Mouse (Mus musculus): Measurements from ENCODE around the gene Kalrn. TPM values are rescaled to one million over a fixed set of nuclear protein-coding genes. Genes with fewer than 3 reads are reported as not detected.

Gene Kalrn
- polyA plus RNA-seq, 1 experiment from 2014 or later, result 23.7 TPM

DNA sequence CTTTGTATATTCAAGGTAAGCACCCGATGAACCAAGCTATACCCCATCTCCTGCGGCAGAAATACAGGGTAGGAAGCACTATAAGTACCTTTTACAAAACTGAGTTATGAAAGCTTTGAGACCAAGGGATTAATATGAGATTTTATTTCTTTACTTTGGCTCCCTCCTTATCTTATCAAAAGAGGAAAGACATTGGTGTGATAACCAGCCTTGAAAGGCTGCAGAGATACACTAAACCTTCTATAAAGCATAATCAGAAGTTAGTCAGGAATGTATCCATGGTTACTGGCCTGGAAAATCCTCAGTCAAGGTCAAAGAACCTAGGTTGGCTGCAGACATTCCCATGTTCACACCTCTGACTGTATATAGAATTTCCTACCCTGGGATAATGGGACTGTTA, 537.6 kb downstream of the Kalrn start:
- Histone ChIP-seq H3K36me3 (peaks cover 57% of the 10 kb centered on the region), H3K4me3 (replicated peaks) (no peak overlapping the region), H3K4me1 (no peaks in the 10 kb centered on the region), H3K9me3 (replicated peaks) (no peaks in the 10 kb centered on the region), H3K27me3 (replicated peaks) (no peaks in the 10 kb centered on the region), H3K4me2 (no peak overlapping the region), H3K27ac (replicated peaks) (no peak overlapping the region), H3K9ac (replicated peaks) (no peak overlapping the region)
- WGBS, result 98% methylated on average over 2 of the region's 2 CpGs
- ATAC-seq (ENCODE audit: low FRiP score), result no peak

DNA sequence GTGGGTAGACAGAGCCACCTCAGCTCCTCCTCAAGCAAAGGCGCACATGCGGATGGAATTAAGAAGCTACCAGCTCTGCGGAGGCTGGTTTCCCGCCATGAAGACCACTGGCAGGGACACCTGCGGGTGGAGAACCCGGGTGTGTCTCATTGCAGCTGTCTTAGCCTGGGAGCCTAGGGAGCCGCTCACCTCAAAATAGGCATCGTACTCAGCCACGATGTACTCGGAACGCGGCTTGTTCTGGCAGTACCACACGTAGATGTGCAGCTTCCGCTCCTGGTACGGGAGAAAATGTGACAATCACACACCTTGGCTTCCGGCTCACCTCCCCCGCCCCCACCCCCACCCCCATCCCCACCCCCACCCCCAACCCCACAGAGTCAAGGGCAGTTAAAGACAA, 539.1 kb downstream of the Kalrn start:
- ATAC-seq (ENCODE audit: low FRiP score), result no peak
- Histone ChIP-seq H3K9me3 (replicated peaks) (no peaks in the 10 kb centered on the region), H3K4me1 (no peaks in the 10 kb centered on the region), H3K9ac (replicated peaks) (no peak overlapping the region), H3K4me3 (replicated peaks) (no peak overlapping the region), H3K4me2 (no peak overlapping the region), H3K27me3 (replicated peaks) (no peaks in the 10 kb centered on the region), H3K36me3 (peaks cover 53% of the 10 kb centered on the region), H3K27ac (replicated peaks) (no peak overlapping the region)
- 96% methylated on average over 17 of the region's 17 CpGs for WGBS

DNA sequence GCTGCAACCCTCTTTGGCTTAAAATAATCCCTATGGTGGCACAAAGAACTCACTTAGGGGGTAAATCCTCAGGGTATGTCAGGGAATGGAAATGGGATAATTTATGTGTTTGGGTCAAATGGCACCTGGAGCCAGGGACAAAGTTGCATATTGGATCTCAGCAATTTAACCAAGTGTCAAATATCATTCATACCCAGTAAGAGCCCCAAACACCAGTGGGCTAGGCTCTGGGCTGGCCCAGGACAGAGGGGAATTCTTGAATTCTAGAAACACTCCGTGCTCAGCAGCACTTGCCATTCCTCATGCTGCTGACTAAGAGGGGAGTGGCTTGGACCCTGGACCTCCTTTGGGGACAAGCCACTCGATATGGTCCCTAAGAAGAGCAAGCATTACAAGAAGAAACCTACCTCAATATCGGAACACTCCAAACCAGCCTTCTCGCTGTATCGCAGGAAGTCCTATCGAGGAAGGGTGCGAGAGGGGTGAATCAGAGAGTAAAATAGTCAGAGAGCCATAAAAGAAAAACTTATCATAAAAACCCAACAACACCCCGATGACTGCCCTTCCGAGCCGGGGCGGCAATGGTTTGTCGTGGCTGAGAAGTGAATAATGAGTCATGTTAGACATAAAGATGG, 541.2 kb downstream of the Kalrn start:
- ATAC-seq (ENCODE audit: low FRiP score), result no peak
- H3K4me1 ChIP-seq, result no peaks in the 10 kb centered on the region

DNA sequence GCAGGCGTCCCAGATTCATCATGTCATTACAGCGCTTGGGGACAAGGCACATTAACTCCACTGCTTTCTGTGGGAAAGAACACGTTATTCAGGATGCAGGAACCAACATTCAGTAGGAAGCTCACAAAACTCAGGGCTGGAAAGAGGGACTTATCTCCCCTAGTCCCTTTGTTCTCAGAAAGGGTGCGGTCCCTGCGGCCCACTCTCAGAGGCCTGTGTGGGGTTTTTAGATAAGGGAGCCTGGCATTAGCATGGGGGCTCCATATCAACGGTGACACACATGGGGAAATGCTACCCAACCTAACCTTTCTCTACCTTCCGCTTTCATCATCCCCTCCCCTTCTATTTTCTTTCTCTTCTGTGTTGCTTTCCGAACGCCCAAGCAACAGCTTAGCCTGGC, 541.8 kb downstream of the Kalrn start:
- 89% methylated on average over 9 of the region's 9 CpGs for WGBS
- peaks cover 59% of the 10 kb centered on the region for H3K36me3 ChIP-seq
- H3K9ac ChIP-seq (replicated peaks), result no peak overlapping the region
- no peak overlapping the region for H3K27ac ChIP-seq (replicated peaks)
- H3K9me3 ChIP-seq (replicated peaks), result no peaks in the 10 kb centered on the region
- H3K4me1 ChIP-seq, result no peaks in the 10 kb centered on the region
- no peaks in the 10 kb centered on the region for H3K27me3 ChIP-seq (replicated peaks)
- H3K4me2 ChIP-seq, result no peak overlapping the region
- no peak for ATAC-seq (ENCODE audit: low FRiP score)
- H3K4me3 ChIP-seq (replicated peaks), result no peak overlapping the region

More for the DNA sequence above, 541.2 kb downstream of the Kalrn start:
- Histone ChIP-seq H3K27ac (replicated peaks) (no peak overlapping the region), H3K4me3 (replicated peaks) (no peak overlapping the region), H3K4me2 (no peak overlapping the region), H3K36me3 (peaks cover 53% of the 10 kb centered on the region), H3K27me3 (replicated peaks) (no peaks in the 10 kb centered on the region), H3K9me3 (replicated peaks) (no peaks in the 10 kb centered on the region), H3K9ac (replicated peaks) (no peak overlapping the region)
- 92% methylated on average over 12 of the region's 12 CpGs for WGBS

DNA sequence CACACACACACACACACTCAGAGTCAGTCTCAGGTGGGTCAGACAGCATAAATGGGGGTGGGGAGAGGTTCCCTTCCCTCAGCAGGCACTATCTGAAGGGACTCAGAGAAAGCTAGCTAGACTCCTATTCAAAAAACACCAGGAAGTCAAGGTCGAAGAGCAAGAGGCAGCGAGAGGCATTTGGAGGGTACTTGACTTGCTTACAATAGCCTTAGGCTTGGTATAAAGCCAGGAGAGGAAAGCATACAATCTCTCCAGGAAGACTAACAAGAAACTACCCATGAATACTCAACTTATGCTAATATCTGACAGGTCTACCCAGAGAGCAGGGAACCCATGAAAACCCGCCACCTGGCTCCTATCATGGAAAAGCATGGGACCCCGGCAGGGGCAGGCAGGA, 543.0 kb downstream of the Kalrn start:
- WGBS, result 86% methylated on average over 4 of the region's 4 CpGs
- H3K36me3 ChIP-seq, result peaks cover 63% of the 10 kb centered on the region

DNA sequence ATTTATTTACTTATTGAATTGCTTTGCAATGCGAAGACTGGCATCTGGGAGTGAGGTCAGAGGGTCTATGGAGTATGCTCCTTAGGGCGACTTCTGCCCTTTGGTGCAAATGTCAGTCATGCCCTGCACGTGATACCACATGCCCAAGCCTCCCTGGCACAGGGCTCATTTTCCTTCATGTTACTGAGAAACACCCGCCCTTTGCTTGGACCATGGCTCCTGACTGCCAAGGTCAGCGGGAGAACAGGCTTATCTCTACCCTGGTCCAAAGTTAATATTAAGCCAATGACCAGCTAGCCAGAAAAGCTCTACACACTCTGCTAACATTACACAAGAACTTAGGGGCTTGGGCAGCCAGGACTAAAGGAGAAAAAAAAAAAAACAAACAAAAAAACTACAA, 543.5 kb downstream of the Kalrn start:
- Histone ChIP-seq H3K4me3 (replicated peaks) (no peak overlapping the region), H3K27ac (replicated peaks) (no peak overlapping the region), H3K9ac (replicated peaks) (no peak overlapping the region), H3K36me3 (peaks cover 63% of the 10 kb centered on the region), H3K4me1 (no peaks in the 10 kb centered on the region), H3K4me2 (no peak overlapping the region), H3K9me3 (replicated peaks) (no peaks in the 10 kb centered on the region), H3K27me3 (replicated peaks) (no peaks in the 10 kb centered on the region)
- 90% methylated on average over 5 of the region's 5 CpGs for WGBS
- ATAC-seq (ENCODE audit: low FRiP score), result no peak

More for the DNA sequence above, 543.0 kb downstream of the Kalrn start:
- Histone ChIP-seq H3K4me1 (no peaks in the 10 kb centered on the region), H3K27me3 (replicated peaks) (no peaks in the 10 kb centered on the region), H3K9ac (replicated peaks) (no peak overlapping the region), H3K27ac (replicated peaks) (no peak overlapping the region), H3K4me3 (replicated peaks) (no peak overlapping the region), H3K9me3 (replicated peaks) (no peaks in the 10 kb centered on the region), H3K4me2 (no peak overlapping the region)
- no peak for ATAC-seq (ENCODE audit: low FRiP score)

DNA sequence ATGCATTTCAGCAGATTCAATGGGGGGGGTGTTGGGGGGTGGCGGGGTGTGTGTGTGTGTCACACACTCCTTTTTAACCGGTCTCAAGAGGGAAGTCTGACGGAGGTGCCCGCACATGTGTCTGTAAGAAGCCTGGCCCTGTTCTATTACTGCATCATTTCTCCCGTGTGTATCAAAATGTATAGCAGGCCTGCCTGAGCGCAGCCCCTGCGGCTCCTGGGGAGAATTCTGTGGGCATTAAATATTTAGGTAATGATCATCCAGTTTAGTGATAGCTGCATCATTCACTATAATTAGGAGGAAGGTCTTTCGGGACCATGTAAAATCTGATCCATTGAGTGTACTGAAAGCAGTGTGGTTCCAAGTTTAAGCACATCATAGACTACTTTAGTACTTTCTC, 556.1 kb downstream of the Kalrn start:
- no peak overlapping the region for H3K4me3 ChIP-seq (replicated peaks)
- H3K27me3 ChIP-seq (replicated peaks), result no peaks in the 10 kb centered on the region
- 60% methylated on average over 8 of the region's 8 CpGs for WGBS
- no peak overlapping the region for H3K27ac ChIP-seq (replicated peaks)
- H3K4me1 ChIP-seq, result no peaks in the 10 kb centered on the region
- H3K4me2 ChIP-seq, result no peak overlapping the region
- H3K9ac ChIP-seq (replicated peaks), result no peak overlapping the region
- H3K9me3 ChIP-seq (replicated peaks), result no peaks in the 10 kb centered on the region
- peak; percentile 47; the same call in 1 of the 2 replicates for ATAC-seq (ENCODE audit: low FRiP score)
- H3K36me3 ChIP-seq, result peaks cover 37% of the 10 kb centered on the region

DNA sequence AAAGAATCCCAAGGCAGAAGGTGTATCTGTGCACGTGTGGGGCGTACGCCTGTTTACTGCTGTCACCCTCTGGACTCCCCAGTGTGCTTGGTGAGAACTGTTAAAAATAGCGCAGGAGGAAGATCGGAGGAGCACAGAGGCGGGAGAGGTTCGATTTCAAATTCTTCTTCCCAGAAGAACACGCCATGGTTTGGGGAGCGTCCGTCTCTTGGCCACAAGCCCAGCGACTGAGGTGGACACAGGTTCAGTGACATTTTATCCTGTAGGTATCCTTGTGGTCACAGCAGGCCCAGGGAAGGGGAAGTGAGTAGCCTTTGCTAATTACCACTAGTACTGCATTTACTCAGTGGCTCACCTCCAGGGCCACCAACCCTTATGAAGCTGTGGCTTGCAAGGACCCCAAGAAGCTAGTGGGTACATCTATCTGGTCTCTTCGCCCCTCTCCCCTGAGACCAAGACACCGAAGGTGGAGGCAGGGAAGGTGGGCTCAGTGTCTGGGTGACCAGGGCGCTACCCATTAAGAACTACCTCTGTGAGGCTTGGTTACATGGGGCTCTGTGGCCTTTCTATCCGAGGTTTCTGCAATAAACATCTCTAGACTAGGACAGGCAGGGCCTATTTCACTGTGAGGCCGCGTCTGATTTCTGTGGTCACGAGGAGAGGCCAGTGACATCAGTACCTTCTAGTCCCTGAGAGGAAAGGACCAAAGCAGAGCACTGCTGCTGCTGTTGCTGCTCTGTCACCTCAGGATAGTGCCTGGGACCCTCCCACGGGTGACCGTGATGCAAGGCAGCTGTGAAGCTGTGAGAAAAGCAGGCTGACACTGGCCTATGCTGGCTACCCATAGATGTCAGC, 561.1 kb downstream of the Kalrn start:
- Histone ChIP-seq H3K4me1 (no peaks in the 10 kb centered on the region), H3K9ac (replicated peaks) (no peak overlapping the region), H3K4me2 (no peak overlapping the region), H3K36me3 (peaks cover 66% of the 10 kb centered on the region), H3K27ac (replicated peaks) (no peak overlapping the region), H3K27me3 (replicated peaks) (no peaks in the 10 kb centered on the region), H3K4me3 (replicated peaks) (no peak overlapping the region), H3K9me3 (replicated peaks) (no peaks in the 10 kb centered on the region)
- WGBS, result 91% methylated on average over 20 of the region's 20 CpGs
- no peak for ATAC-seq (ENCODE audit: low FRiP score)

DNA sequence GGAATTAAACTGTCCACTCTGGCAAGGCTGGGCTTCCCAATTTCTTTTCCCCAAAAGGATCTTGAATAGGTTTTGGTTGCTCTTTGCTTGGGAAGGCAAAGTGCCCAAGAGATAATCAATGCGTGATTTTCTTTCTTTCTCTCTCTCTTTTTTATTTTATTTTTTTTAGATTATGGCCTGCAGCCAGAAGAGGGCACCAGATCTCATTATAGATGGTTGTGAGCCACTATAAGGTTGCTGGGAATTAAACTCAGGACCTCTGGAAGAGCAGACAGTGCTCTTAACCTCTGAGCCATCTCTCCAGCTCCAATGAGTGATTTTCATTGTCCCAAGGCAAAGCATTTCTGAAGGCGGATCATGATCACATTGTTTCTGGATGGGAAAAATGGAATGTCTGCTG, 563.8 kb downstream of the Kalrn start:
- 93% methylated on average over 2 of the region's 2 CpGs for WGBS
- H3K4me3 ChIP-seq (replicated peaks), result no peak overlapping the region
- H3K27me3 ChIP-seq (replicated peaks), result no peaks in the 10 kb centered on the region
- H3K9ac ChIP-seq (replicated peaks), result no peak overlapping the region
- H3K4me2 ChIP-seq, result no peak overlapping the region
- ATAC-seq (ENCODE audit: low FRiP score), result no peak
- H3K27ac ChIP-seq (replicated peaks), result no peak overlapping the region
- H3K36me3 ChIP-seq, result peaks cover 46% of the 10 kb centered on the region
- no peaks in the 10 kb centered on the region for H3K9me3 ChIP-seq (replicated peaks)
- H3K4me1 ChIP-seq, result peaks cover 4% of the 10 kb centered on the region

DNA sequence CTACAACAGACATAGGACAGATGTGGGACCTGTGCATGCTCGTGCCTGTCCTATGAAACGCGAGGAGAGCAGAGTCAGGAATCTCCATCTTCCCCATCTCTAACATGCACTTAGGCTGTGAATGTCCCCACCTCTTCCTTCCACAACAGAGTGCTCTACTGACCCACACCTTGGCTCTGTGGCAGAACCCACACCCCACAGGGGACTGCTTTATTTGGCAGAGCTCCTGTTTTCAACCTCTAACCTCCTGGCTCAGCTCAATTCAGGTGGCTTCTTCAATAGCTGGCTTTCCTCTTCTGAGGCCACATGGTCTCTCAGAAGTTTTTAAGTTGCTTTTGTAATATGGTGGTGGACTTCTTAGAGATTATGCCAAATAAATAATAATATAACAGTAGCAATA, 567.3 kb downstream of the Kalrn start:
- no peak for ATAC-seq (ENCODE audit: low FRiP score)
- WGBS, result 95% methylated on average over 3 of the region's 3 CpGs
- Histone ChIP-seq H3K4me1 (peaks cover 16% of the 10 kb centered on the region), H3K4me2 (no peak overlapping the region), H3K9ac (replicated peaks) (no peak overlapping the region), H3K27me3 (replicated peaks) (no peaks in the 10 kb centered on the region), H3K9me3 (replicated peaks) (no peaks in the 10 kb centered on the region), H3K36me3 (peaks cover 23% of the 10 kb centered on the region), H3K27ac (replicated peaks) (no peak overlapping the region), H3K4me3 (replicated peaks) (no peak overlapping the region)

DNA sequence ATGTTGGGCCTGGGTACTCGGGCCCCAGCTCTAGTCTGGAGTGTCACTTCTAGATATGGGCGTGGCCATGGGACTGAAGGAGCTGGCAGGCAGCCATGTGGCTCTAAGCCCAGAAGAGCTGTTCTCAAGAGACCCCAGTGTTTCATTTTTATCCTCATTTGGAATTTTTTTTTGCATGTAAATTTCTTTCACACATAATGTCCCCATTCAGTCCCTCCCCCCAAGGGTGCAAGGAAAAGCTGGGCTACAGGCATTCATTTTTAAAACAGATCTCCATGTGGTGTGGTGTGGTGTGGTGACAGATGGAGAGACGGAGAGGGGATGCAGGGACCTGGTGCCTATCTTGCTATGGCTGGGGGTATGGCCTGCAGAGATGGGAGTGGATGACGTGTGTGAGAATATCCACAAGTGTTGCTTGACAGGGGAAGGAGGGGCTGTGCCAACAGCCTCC, 569.2 kb downstream of the Kalrn start:
- Histone ChIP-seq H3K4me1 (peaks cover 16% of the 10 kb centered on the region), H3K4me2 (no peak overlapping the region), H3K4me3 (replicated peaks) (no peak overlapping the region), H3K27me3 (replicated peaks) (no peaks in the 10 kb centered on the region), H3K9ac (replicated peaks) (no peak overlapping the region), H3K36me3 (peaks cover 7% of the 10 kb centered on the region; the same call in 1 of the 2 replicates), H3K9me3 (replicated peaks) (no peaks in the 10 kb centered on the region), H3K27ac (replicated peaks) (peak overlapping the region; percentile 66)
- peak; percentile 58 for ATAC-seq (ENCODE audit: low FRiP score)
- 22% methylated on average over 4 of the region's 4 CpGs for WGBS

DNA sequence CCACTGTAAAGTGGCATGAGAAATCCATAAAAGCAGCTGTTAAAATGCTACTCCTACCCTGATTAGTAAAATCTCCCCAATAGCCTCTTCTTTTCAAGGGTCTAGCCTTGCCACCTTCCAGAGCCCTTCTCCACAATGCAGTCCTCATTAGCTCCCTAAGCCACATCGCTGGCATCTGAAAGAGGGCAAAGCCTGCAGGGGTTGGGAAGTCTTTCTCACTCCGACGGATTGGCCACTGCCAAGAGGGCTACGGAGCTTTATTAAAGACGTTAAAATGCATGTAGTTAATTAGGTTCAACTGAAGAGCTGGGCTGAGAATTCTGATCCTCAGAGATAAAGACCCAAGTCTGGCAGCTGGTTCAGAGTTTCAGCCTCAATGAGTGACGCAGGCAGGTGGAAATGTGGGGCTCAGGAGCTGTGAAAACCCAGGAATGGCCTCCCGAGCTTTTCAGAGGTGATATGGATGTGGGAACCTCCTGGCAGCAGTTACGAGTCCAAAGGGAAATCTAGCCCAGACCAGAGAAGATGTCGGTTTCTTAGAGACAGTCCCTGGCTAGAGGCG, 569.7 kb downstream of the Kalrn start:
- no peak overlapping the region for H3K4me2 ChIP-seq
- no peak overlapping the region for H3K9ac ChIP-seq (replicated peaks)
- H3K4me3 ChIP-seq (replicated peaks), result no peak overlapping the region
- 36% methylated on average over 10 of the region's 10 CpGs for WGBS
- peaks cover 6% of the 10 kb centered on the region; the same call in 1 of the 2 replicates for H3K36me3 ChIP-seq
- no peaks in the 10 kb centered on the region for H3K9me3 ChIP-seq (replicated peaks)
- 0 out of 2 replicates have a peak, but pooled peaks have one; percentile 20 for ATAC-seq (ENCODE audit: low FRiP score)
- peak overlapping the region; percentile 66 for H3K27ac ChIP-seq (replicated peaks)
- no peaks in the 10 kb centered on the region for H3K27me3 ChIP-seq (replicated peaks)
- peaks cover 16% of the 10 kb centered on the region for H3K4me1 ChIP-seq

Data from neural tube, embryonic 15.5 days (tissue).